Mouse (Mus musculus) c-Kit-negative CD71-positive TER-119-positive erythroid progenitor cells, embryonic 14.5 days (primary cell): ENCODE data around the gene Fbxl2.
"Not testable (repeated sequence)": the region's sequence is repeated elsewhere in the genome, so short reads cannot be mapped to it uniquely, and the experiment has no call there.

Experiments
- DNase-seq: peaks from one replicate; pipeline ENCODE4 v3.0.0-alpha.2; 2013; ENCODE audit warnings: low read depth, low spot score

Gene Fbxl2

GRCm38 (mm10) chr9:114046028-114046427, at the start of gene Fbxl2:
Gene Fbxl2 (minus strand): TSS chr9:114046191.
- DNase-seq: no peak

GRCm38 (mm10) chr9:114094854-114095253, 48.9 kb upstream of the Fbxl2 start:
- no peak for DNase-seq

GRCm38 (mm10) chr9:114092188-114092587, 46.2 kb upstream of the Fbxl2 start:
- not testable (repeated sequence) for DNase-seq

GRCm38 (mm10) chr9:114088885-114089284, 42.9 kb upstream of the Fbxl2 start:
- not testable (repeated sequence) for DNase-seq

- DNase-seq: no peak
Measured at GRCm38 (mm10) chr9:114087106-114087815, 41.3 kb upstream of the Fbxl2 start.

- no peak for DNase-seq
Measured at GRCm38 (mm10) chr9:114086422-114086821, 40.4 kb upstream of the Fbxl2 start.

GRCm38 (mm10) chr9:114073681-114074080, 27.7 kb upstream of the Fbxl2 start:
- no peak for DNase-seq

- DNase-seq: no peak
Measured at GRCm38 (mm10) chr9:114069372-114069771, 23.4 kb upstream of the Fbxl2 start.

GRCm38 (mm10) chr9:114068494-114069053, 22.6 kb upstream of the Fbxl2 start:
- no peak for DNase-seq

- DNase-seq: no peak
Measured at GRCm38 (mm10) chr9:114057090-114057796, 11.3 kb upstream of the Fbxl2 start, which contains the start of gene Susd5. Gene Susd5 (plus strand): TSS chr9:114057140.

GRCm38 (mm10) chr9:114052866-114053265, 6.9 kb upstream of the Fbxl2 start:
- no peak for DNase-seq

- no peak for DNase-seq
Measured at GRCm38 (mm10) chr9:114052031-114052430, 6.0 kb upstream of the Fbxl2 start.

- DNase-seq: no peak
Measured at GRCm38 (mm10) chr9:114050778-114051177, 4.8 kb upstream of the Fbxl2 start.

GRCm38 (mm10) chr9:114050106-114050505, 4.1 kb upstream of the Fbxl2 start:
- DNase-seq: no peak

GRCm38 (mm10) chr9:114046676-114047075, 685 bp upstream of the Fbxl2 start:
- no peak for DNase-seq

- DNase-seq: peak; percentile 19
Measured at GRCm38 (mm10) chr9:114044446-114044845, 1.5 kb downstream of the Fbxl2 start.

GRCm38 (mm10) chr9:114042490-114042889, 3.5 kb downstream of the Fbxl2 start:
- DNase-seq: no peak

GRCm38 (mm10) chr9:114040945-114041344, 5.0 kb downstream of the Fbxl2 start:
- no peak for DNase-seq

GRCm38 (mm10) chr9:114026261-114026934, 19.6 kb downstream of the Fbxl2 start:
- DNase-seq: peak; percentile 62

- DNase-seq: no peak
Measured at GRCm38 (mm10) chr9:114025846-114026245, 20.1 kb downstream of the Fbxl2 start.

- DNase-seq: no peak
Measured at GRCm38 (mm10) chr9:114025182-114025581, 20.8 kb downstream of the Fbxl2 start.

- no peak for DNase-seq
Measured at GRCm38 (mm10) chr9:114022141-114022540, 23.9 kb downstream of the Fbxl2 start.
